Mouse (Mus musculus): ENCODE results near the gene Klhl35. TPM values are rescaled to one million over a fixed set of nuclear protein-coding genes. Genes with fewer than 3 reads are reported as not detected.

Klhl35 gene
- total and polyA plus RNA-seq, 3 experiments, result 0.04 TPM; not detected in 2

DNA sequence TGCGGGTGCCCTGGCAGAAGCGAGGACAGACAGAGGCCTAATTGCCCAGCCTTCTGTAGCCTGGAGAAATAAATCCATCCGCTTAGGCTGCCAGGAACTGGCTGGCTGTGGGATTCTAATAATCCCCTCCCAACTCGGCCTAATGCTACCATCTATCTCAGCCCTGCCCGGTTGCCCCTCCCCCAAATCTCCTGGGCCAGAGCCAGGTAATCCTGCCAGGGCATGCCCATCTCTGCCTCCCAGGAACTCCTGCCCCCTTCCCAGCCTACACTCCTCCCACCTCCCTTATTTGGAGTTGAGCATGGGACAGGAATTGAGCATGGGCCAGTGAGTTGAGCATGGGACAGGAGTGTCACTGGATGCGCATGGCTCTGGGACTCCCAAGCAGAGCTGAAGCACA lies 36.0 kb upstream of the Klhl35 start:
- Histone ChIP-seq H3K9me3 (replicated peaks; ENCODE audit: insufficient read depth, low read length) (no peaks in the 10 kb centered on the region), H3K4me1 (ENCODE audit: control insufficient read depth in 1 of 2, insufficient read depth in 2 of 2, low read length in 2 of 2) (no peaks in the 10 kb centered on the region), H3K27ac (ENCODE audit: control insufficient read depth, low read depth, low read length) (no peak overlapping the region), H3K4me3 (ENCODE audit: control insufficient read depth in 1 of 2, insufficient read depth in 1 of 2, low read depth in 2 of 2, low read length in 2 of 2) (no peak overlapping the region), H3K9ac (ENCODE audit: control insufficient read depth, low read depth, low read length, poor library complexity, severe bottlenecking) (no peak overlapping the region), H3K36me3 (ENCODE audit: control insufficient read depth in 1 of 2, insufficient read depth in 2 of 2, low read length in 2 of 2) (no peaks in the 10 kb centered on the region), H3K79me2 (ENCODE audit: control insufficient read depth, insufficient read depth, low read length, poor library complexity) (no peaks in the 10 kb centered on the region), H3K27me3 (ENCODE audit: control insufficient read depth in 1 of 2, insufficient read depth in 2 of 2, low read length in 2 of 2) (peaks cover 0 to 5% of the 10 kb centered on the region in 2 experiments; a peak in 3 of 4 replicates)
- TF ChIP-seq NELFE (IDR thresholded peaks at IDR 0.05; ENCODE audit: low read depth, low read length), result no peak
- TF ChIP-seq KAT2A (conservative IDR thresholded peaks at IDR 0.05; ENCODE audit: low read depth, low read length), result no peak
- no peak for TF ChIP-seq POLR2AphosphoS2 (IDR thresholded peaks at IDR 0.05; ENCODE audit: low read length)
- TF ChIP-seq ETS1 (IDR thresholded peaks at IDR 0.05; ENCODE audit: low read depth, low read length), result no peak
- no peak for TF ChIP-seq MAFK (IDR thresholded peaks at IDR 0.05; ENCODE audit: borderline replicate concordance, low read depth, low read length)
- TF ChIP-seq MAZ (IDR thresholded peaks at IDR 0.05; ENCODE audit: low read depth, low read length), result no peak
- TF ChIP-seq MYC (IDR thresholded peaks at IDR 0.05; ENCODE audit: low read depth, low read length), result no peak
- no peak for TF ChIP-seq RCOR1 (IDR thresholded peaks at IDR 0.05; ENCODE audit: low read depth, low read length)
- TF ChIP-seq GATA1 (IDR thresholded peaks at IDR 0.05; ENCODE audit: low read depth, low read length), result no peak
- no peak for TF ChIP-seq MYB (IDR thresholded peaks at IDR 0.05; ENCODE audit: low read depth, low read length)
- no peak for TF ChIP-seq HCFC1 (IDR thresholded peaks at IDR 0.05; ENCODE audit: low read depth, low read length)
- TF ChIP-seq CHD2 (IDR thresholded peaks at IDR 0.05; ENCODE audit: low read length), result no peak
- no peak for TF ChIP-seq MXI1 (IDR thresholded peaks at IDR 0.05; ENCODE audit: low read depth, low read length)
- no peak for TF ChIP-seq EP300 (IDR thresholded peaks at IDR 0.05; ENCODE audit: low read depth in 1 of 2, low read length in 2 of 2)
- no peak for TF ChIP-seq CHD1 (IDR thresholded peaks at IDR 0.05; ENCODE audit: low read depth, low read length)
- no peak for TF ChIP-seq USF1 (IDR thresholded peaks at IDR 0.05; ENCODE audit: low read depth, low read length)
- TF ChIP-seq TAL1 (IDR thresholded peaks at IDR 0.05; ENCODE audit: low read length), result no peak
- TF ChIP-seq GABPA (IDR thresholded peaks at IDR 0.05; ENCODE audit: low read depth, low read length), result no peak
- TF ChIP-seq POLR2AphosphoS5 (IDR thresholded peaks at IDR 0.05; ENCODE audit: borderline replicate concordance, low read depth, low read length), result no peak
- DNase-seq (ENCODE audit: low read depth, low spot score), result no peak

DNA sequence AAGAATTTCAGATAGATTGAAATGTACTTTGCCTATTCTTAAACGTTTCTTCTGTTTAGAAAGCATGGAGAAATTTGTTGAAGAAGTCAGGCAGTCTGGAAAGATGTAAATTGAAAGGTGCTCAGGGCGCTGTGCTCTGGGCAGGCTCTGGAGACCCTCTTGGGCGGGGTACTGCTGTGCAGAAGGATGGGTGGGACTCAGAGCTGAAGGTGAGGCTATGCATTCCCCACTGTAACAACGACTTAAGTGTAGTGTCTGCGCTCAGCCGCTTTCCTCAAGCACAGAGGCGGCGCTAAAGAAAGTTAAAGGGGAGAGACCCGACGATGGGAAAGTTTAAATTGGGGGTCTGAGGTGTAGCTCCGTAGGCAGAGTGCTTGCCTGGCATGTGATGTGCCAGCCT lies 35.6 kb upstream of the Klhl35 start:
- no peaks in the 10 kb centered on the region for H3K79me2 ChIP-seq (ENCODE audit: control insufficient read depth, insufficient read depth, low read length, poor library complexity)
- H3K4me3 ChIP-seq (ENCODE audit: control insufficient read depth in 1 of 2, insufficient read depth in 1 of 2, low read depth in 2 of 2, low read length in 2 of 2), result no peak overlapping the region
- TF ChIP-seq JUND (IDR thresholded peaks at IDR 0.05; ENCODE audit: low read depth, low read length), result no peak
- TF ChIP-seq CTCF (IDR thresholded peaks at IDR 0.05 in 2 of 3, conservative IDR thresholded peaks at IDR 0.05 in 1 of 3; ENCODE audit: control insufficient read depth in 1 of 3, insufficient read depth in 1 of 3, low read depth in 2 of 3, low read length in 3 of 3, poor library complexity in 1 of 3, severe bottlenecking in 1 of 3), result no peak
- no peak for TF ChIP-seq USF2 (IDR thresholded peaks at IDR 0.05; ENCODE audit: borderline replicate concordance in 1 of 2, insufficient read depth in 1 of 2, low read depth in 1 of 2, low read length in 2 of 2)
- TF ChIP-seq GATA1 (IDR thresholded peaks at IDR 0.05; ENCODE audit: low read depth, low read length), result no peak
- no peak for TF ChIP-seq ZNF384 (IDR thresholded peaks at IDR 0.05; ENCODE audit: low read depth, low read length)
- TF ChIP-seq EP300 (IDR thresholded peaks at IDR 0.05; ENCODE audit: low read depth in 1 of 2, low read length in 2 of 2), result no peak
- no peak for TF ChIP-seq MYB (IDR thresholded peaks at IDR 0.05; ENCODE audit: low read depth, low read length)
- no peak for TF ChIP-seq ELF1 (IDR thresholded peaks at IDR 0.05; ENCODE audit: low read depth, low read length)
- TF ChIP-seq MEF2A (IDR thresholded peaks at IDR 0.05; ENCODE audit: extremely low read depth, insufficient replicate concordance, low read depth, low read length, poor library complexity, severe bottlenecking), result no peak
- no peak for TF ChIP-seq RAD21 (IDR thresholded peaks at IDR 0.05; ENCODE audit: low read depth, low read length)
- TF ChIP-seq BHLHE40 (IDR thresholded peaks at IDR 0.05; ENCODE audit: borderline replicate concordance, low read depth, low read length), result no peak
- TF ChIP-seq NRF1 (IDR thresholded peaks at IDR 0.05; ENCODE audit: insufficient read depth, low read depth, low read length, poor library complexity, severe bottlenecking), result no peak
- no peak for TF ChIP-seq ETS1 (IDR thresholded peaks at IDR 0.05; ENCODE audit: low read depth, low read length)
- no peak for TF ChIP-seq ZMIZ1 (IDR thresholded peaks at IDR 0.05; ENCODE audit: low read depth, low read length)
- no peak for TF ChIP-seq POLR2AphosphoS2 (IDR thresholded peaks at IDR 0.05; ENCODE audit: low read length)
- TF ChIP-seq TBP (IDR thresholded peaks at IDR 0.05; ENCODE audit: low read depth, low read length), result no peak
- peaks cover 0 to 4% of the 10 kb centered on the region in 2 experiments; a peak in 3 of 4 replicates for H3K27me3 ChIP-seq (ENCODE audit: control insufficient read depth in 1 of 2, insufficient read depth in 2 of 2, low read length in 2 of 2)
- no peak overlapping the region for H3K27ac ChIP-seq (ENCODE audit: control insufficient read depth, low read depth, low read length)
- DNase-seq (ENCODE audit: low read depth, low spot score), result no peak
- no peaks in the 10 kb centered on the region for H3K9me3 ChIP-seq (replicated peaks; ENCODE audit: insufficient read depth, low read length)
- H3K9ac ChIP-seq (ENCODE audit: control insufficient read depth, low read depth, low read length, poor library complexity, severe bottlenecking), result no peak overlapping the region
- H3K36me3 ChIP-seq (ENCODE audit: control insufficient read depth in 1 of 2, insufficient read depth in 2 of 2, low read length in 2 of 2), result no peaks in the 10 kb centered on the region
- H3K4me1 ChIP-seq (ENCODE audit: control insufficient read depth in 1 of 2, insufficient read depth in 2 of 2, low read length in 2 of 2), result no peaks in the 10 kb centered on the region
